Mouse (Mus musculus): Measurements from ENCODE around the gene Igfbp2. TPM values are rescaled to one million over a fixed set of nuclear protein-coding genes. Genes with fewer than 3 reads are reported as not detected.

Igfbp2 gene
- polyA plus RNA-seq, 3 experiments from 2014 or later = not detected

DNA sequence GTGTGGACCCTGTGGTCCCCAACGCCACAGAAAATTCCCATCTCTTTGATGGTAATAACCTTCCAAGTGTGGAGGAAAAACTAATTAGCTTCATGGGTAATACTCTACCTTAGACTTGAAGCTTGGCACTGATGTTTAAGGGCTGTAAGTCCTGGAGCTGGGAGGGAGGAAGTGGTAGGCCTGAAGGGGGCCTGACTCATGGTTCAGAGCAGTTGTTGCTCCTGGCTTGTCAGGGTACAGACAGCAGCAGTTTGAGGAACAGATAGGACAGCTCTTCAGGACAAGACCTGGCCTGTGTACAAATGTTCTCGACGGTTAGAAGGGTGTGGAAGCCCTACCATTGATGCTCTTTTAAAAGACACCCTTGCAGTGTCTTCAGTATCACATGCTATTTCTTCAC, 8.7 kb upstream of the Igfbp2 start:
- ATAC-seq = no peak

DNA sequence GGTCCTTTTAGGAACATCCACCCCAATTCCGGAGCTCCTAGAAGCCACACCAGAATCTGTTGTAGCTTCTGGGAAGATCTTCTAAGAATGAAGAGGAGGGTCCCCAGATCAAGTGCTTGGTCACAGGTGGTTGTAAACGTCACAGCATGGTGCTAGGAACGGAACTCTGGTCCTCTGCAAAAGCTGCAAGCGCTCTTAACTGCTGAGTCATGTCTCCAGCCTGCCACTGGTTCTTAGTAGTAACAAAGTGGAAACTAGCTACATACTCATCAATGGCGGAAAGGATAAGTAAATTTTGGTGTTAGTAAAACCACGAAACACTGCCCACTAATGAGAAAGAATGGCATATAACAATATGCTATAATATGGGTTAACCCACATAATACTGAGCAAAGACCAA, 4.3 kb upstream of the Igfbp2 start:
- no peak for ATAC-seq

DNA sequence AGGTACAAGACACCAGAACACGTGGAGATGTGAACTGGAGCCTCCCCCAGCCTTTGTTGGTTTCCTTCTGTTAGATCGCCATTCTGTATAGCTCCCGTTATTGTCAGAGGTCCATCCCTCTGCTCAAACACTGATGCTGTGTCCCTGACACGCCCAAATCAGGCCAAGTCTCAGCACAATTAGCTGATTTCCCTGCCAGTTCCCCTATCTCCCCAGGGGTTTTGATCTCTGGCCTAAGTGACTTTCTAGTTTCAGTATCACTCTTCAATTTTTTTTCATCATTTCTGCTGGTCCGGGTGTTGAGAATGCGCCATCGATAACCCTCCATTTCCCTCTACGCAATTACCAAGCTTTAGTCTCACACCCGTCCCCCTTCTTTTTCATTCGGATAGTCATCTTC, 1.4 kb upstream of the Igfbp2 start:
- ATAC-seq = no peak

DNA sequence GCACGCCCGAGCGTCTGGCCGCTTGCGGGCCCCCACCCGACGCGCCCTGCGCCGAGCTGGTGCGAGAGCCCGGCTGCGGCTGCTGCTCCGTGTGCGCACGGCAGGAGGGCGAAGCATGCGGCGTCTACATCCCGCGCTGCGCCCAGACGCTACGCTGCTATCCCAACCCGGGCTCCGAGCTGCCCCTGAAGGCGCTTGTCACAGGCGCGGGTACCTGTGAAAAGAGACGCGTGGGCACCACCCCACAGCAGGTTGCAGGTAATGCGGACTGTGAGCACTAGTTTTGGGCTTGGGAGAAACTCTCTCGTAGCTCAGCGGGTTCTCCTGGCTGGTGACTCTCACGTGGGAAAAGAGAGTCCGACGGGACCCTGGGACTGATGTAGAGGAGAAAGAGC, 401 bp downstream of the Igfbp2 start:
- ATAC-seq = no peak

DNA sequence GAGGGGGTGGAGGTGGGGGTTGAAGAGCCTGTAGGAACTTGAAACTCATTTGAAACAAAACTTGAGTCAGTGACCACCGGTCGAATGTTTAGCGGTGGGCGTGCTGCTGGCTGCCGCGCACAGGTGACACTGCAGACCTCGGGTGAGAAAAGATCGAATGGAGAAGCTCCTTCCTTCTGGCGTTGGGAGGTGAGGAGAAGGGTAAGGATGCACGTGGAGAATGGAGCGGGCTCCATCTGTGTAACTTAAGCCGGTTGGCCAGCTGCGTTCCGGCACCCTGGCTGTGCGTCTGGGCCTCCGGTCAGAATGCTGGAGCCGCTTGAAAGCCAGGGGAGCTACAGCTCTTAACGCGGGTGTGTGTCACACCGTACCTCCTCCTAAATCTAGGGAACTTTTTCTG, 983 bp downstream of the Igfbp2 start:
- no peak for ATAC-seq

DNA sequence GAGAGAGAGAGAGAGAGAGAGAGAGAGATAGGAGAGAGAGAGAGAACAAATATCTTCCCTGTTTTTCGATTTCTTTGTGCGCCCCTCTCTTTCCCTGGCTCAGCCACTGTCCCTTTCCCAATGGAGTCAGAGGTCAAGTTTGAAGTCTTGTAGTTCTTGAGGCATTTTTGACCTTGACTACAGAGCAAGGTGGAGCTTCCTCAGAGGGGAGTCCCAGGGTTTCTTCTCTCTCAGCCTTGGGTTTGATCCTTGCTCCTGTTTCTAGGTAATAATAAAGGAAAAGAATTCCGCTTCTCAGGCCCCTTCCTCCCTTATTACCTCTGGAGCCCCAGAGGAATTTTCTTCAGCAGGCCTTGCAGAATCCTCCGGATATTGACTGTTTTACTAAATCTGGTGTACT, 1.6 kb downstream of the Igfbp2 start:
- no peak for ATAC-seq

DNA sequence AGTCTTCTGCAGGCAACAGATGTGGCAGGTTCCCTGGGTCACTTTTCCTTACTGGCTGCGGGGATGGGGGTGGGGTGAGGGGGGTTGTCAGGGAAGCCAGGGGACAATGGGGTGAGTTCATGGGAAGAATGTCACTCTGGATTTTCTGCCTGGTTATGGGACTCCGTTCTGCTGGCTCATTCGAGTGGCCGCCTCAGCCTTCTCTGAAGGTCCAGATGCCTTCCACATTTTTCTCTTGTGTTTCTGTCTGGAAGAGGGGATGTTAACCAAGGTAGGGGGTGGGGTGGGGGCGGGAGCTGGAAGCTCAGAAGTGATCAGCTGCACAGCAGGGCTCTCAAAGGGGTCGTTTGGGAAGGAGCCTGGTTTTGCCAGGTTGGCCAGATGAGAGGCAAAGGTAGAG, 2.1 kb downstream of the Igfbp2 start:
- no peak for ATAC-seq

DNA sequence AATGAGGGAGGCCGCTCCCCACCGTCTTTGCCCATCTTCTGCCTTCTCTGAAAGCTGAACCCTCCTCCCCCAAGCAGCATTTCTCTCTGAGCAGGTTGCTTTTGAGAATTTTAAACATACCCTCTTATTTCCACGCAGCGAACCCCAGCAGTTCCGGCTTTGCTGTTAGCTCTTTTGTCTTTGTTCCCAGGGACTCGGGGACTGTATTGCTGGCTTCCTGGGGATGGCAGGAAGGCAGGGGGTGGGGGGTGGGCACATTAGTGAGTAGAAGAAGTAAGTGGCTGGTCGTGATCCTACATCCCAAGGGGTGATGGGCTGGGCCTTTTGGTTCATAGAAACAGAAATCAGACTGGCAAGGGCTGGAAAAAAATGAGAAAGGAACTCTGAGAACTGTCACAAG, 2.6 kb downstream of the Igfbp2 start:
- ATAC-seq = no peak

DNA sequence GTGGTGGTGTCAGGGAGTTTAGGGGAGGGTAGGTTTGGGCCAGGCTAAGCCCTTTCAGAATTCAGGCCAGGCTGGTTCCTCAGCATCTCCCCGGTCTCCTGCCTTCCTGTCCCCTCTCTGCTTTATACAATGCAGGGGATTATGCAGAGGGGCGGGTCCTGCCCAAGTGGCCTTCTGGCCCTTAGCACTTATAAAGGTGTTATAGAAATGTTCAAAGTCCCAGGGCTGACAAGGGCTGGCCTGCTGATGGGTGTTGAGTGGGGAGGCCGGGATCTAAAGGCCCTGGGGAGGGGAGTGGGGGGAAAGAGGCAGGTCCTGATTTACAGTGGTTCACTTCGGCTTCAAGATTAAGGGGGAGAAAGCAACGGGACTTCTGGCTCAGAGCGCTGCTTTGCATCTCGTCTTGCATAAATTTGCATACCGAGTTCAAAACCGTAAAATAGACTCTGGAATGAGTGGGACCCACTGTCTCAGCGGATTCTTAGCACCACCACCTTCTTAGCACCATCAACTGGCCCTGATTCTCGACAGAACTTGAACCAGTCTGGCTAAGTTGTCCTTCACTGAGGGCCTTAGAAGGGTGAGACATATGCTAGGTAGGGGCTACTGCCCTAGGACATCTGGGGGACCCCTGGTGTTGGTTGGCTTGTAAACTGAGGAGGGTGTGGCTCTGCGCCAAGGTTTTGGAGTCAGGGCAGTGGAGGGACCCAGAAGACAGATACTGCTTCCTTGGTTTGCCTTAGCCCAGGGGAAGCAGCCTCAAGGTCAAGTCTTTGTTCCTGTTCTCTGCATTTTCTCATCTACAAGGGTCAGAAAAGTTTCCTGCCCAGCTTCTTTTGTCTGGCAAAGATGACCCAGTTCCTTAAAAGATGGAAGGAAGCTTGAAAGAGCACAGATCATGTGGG, 3.4 kb downstream of the Igfbp2 start:
- ATAC-seq = no peak

DNA sequence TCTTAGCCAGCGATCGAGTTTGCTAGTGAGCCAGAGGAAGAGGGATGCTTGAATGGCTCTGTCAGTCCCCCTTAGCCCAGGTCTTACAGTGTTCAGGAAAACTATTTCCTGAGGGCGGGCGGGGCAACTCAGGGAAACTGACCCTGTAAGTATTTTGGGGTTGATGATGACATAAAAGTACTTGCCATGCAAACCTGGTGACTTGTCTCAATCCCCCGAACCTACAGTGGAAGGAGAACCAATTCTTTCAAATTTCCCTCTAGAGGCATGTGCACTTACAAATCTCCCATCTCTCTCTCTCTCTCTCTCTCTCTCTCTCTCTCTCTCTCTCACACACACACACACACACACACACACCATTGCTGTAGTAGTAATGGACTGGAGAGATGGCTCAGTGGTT, 4.5 kb downstream of the Igfbp2 start:
- ATAC-seq = no peak

DNA sequence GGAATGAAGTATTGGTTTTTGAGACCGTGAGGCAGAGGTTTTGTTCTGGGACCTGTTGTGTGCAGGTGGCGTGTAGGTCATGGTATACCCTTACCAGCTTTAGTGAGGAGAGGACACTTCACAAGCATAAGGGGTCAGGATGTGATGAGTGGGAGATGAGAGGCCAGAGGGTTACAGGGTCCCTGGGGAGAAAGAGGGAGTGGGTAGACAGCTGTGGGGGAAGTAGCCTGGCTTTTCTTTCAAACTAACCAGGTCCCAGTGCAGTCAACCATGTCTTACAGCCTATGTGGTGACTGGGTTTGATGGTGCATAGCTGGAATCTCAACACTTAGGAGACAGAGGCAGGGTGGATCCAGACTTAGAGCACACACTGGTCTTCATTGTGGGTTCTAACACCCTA, 6.2 kb downstream of the Igfbp2 start:
- no peak for ATAC-seq

DNA sequence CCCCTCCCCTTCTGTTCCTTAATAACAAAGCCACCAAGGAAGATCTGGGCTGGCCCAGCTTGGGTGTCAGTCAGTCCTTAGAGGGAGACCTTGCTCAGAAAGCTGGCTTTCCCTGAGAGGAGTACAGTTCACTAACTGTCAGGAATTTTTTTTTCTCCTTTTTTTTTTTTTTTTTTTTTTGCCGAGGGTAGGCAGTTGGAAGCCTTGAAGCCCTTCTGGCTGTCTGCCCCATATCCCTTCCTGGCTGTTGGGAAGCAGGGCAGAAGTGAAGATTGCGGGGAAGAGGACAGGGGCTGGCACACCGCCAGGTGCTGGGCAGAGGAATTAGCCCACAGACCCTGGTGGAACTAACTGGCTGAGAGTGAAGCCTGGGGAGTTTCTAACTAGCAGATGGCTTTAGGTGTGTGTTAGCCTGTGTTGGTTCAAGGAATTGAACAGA, 8.4 kb downstream of the Igfbp2 start:
- no peak for ATAC-seq

DNA sequence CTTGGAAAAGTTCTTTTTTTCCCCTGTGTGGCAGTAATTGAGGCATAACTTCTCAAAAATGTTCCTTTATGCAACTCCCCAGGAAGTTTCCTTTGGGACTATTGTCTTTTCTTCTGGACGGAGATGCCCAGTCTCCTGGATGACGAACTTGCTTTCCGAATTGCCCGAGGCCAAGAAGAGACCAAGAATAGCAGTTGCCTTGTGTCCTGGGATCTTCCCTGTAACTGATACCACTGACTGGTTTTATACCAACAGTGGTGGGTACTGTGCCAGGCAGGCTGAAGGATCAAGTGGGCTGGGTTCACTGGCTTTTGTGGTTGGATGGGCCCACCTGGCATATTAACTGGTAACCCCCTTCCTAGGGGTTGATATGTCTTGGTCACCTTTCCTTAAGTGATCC, 9.3 kb downstream of the Igfbp2 start:
- no peak for ATAC-seq

DNA sequence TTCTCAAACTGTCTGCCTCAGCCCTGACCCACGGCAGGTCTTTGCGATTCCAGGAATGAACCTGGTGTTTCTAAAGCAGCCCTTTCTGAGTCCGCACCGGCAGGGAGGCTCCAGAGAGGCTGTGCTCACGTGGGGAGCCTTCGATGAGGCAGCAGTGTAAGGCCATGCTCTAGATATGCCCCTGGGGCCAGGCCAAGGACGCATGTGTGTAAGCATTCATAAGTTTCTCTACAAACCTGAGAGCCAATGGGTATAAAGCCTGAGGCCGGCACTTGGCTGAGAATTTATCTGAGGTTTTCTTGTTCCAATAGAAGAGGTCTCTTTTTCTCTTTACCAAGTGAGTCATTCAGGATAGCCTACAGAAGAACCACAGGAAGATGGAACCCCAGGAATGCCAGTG, 15.1 kb downstream of the Igfbp2 start:
- ATAC-seq = no peak

DNA sequence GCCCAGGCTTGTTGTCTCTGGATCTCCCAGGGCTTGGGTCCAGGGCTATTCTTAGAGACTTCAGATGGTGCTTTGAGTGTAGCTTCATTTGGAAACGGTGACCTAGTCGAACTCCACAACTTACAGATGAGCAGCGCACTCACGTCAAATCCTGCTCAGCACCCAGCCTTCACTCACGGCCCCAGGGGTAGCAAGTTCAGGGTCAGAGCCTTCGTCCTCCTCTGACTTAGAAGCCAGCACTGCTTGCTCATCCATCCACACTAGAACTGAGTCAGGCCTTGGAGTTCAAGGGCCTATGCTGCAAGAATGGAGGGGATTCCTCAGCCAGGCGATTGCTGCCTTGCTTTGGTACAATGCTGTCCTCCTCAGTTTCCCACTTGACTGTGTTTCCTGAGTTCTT, 15.5 kb downstream of the Igfbp2 start:
- ATAC-seq = no peak

DNA sequence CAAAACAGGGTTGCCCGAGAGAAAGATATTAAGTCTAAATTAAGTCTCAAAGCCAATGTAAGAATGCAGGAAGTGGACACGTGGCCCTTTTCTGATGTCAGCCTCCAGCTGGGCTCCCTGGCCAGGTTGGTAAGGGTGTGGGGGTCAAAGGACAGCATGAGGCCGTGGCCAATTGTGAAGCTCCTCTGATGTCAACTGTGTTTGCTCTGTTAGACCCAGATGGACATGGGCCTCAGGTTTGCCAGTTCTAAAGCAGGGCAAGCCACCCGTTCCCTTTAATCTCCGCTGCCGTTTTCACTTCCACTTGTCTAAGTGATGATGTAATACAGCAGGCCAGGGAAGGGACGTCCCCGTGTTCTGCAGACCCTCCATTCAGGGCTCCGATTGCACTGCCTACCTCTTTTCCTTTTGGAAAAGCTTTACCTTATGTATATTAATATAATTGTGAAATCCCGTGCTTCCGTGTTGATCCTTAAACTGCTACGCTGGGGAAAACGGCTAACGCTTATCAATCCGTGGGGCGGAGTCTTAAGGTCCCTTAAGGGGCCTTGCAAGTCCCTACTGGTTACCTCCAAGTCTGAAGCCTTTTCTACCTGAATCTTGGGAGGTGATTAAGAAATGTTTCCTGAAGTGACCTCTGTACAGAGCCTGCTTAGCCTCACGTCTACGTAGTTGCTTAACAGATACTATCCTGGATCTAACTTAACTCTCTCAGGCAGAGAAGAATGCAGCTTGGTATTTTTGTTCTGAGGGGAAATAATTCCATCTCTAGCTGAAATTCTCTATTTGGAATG, 18.6 kb downstream of the Igfbp2 start:
- ATAC-seq = no peak

DNA sequence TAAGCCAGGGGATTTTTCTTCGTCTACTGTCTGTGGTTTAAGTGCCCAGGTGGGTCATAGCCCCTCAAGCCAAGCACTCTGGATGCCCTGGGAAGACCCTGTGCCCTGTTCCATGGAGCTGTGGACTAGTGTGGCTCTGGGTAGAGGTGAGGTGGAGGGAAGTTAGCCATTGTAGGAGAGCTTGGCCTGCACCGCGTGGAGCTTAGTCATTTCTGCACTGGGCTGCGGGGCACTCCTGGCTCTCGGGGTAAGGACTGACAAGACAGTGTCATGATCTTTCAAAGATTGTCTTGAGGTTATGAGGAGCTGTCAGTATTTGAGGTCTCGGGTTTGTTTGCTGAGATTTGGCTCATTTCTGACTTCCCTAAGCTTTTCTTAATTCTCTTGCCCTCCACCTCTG, 20.4 kb downstream of the Igfbp2 start:
- no peak for ATAC-seq

DNA sequence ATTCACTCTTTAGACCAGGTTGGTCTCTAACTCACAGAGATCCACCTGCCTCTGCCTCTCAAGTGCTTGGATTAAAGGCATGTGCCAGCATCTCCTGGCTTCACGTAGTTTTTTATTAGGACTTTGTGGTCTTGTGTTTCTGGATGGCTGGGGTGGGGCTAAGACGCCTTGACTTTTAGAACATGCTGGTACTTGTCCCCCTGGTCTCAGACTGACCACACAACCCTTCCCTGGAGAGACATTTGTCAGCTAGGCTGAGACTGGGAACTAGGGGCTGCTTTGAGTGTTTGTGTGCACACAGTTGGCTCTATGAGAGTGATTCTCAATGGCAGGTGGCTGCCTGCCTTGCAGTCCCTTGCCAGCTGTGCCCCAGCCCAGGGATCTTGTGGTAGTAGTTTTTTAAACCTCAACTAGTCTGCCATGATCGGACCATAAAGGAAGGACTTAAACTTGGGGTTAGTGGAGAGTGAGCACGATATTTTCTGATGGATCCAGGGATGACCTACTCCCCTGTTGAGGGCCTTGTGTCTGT, 23.6 kb downstream of the Igfbp2 start:
- ATAC-seq = no peak

DNA sequence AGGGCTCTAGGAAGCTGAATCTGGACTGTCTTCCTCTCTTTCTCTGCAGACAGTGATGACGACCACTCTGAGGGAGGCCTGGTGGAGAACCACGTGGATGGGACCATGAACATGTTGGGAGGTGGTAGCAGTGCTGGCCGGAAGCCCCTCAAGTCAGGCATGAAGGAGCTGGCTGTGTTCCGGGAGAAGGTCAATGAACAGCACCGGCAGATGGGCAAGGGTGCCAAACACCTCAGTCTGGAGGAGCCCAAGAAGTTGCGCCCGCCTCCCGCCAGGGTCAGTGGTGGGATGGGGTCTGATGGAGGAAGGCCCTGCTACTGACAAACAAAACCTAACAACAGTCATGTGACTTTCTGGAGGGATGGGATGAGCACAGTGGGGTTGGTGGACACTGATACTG, 24.7 kb downstream of the Igfbp2 start:
- ATAC-seq = no peak

DNA sequence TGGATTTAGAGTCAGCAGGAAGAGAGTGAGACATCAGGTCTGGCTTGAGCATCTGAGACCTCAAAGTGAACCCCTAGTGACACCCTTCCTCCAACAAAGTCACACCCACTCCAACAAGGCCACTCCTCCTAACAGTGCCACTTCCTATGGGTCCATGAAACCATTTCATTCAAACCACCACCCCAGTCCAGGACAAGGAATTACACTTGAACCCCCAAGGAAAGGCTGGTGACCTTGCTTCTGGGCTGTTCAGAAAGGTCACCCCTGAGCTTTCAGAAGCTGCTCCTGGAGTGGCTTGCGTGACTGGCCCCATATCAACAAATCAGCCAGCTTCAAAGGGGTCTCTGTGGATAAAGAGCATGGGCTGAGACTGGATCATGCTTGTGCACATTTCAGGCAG, 29.5 kb downstream of the Igfbp2 start:
- ATAC-seq = no peak

DNA sequence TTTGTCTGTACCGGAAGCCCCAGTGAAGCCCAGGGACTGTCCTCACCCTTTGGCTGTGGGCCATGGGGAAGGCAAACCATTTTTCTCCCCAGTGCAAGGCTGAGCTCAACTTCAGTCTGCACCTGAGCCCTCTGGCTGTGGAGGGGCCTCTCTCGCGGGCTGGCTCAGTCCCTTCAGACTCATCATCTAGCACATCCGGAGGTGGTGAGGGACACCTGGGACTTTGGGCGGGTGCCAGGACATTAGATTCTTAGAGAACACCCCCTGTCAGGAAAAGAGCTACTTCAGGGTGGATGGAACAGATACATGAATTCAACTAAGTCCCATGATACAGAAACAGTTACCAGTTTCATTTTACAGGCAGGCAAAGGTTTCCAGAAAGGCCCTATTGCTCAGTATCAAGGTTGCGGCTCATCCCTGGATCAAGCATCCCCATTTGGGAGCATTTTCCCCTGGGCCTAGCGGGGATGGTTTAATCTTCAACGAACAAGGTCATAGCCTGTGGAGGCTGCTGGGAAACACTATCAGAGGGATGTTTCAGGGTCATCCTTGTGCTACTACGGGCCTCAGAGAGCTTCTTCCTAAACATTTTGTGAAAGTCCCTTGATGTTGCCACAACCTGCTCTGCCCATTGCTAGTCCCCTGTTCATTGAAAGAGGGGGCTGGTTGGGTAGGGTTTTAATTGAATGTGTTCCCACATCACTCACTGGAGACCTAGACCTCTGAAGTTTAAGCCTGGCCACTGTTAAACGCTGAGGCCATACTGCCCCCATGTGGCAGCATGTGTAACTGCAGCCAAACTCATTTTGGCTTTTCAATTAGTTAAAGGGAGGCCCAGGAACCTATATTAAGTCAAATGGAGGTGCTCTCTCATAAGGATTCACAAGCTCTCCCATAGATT, 30.3 kb downstream of the Igfbp2 start:
- ATAC-seq = no peak

DNA sequence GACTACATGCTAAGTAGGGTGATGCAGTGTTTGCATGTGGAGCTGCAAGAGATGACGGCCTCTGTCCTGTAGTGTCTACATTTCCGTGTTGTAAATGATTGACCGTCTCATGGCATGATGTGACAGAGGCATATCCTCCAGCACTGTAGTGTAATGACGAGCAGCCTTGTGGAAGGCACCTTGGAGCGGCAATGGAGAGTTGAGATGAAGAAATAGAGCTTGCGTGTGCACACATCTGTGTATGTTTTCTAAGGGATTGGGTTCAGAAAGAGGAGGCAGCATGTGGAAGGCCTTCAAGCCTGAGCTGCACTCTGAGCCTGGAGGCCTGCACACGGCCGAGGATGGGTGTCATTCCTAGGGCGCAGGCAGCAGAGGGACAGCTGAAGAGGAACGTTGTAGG, 31.4 kb downstream of the Igfbp2 start:
- no peak for ATAC-seq

All from inflammation-experienced regulatory T-cells, adult 6 months (primary cell).